Mouse (Mus musculus): ENCODE measurements at regions not wholly inside any gene's neighbourhood (a gene's known extent, or its start where the extent isn't known, plus 50 kb on each side); places are given as distances from the start of the nearest gene placed in this dataset.

DNA sequence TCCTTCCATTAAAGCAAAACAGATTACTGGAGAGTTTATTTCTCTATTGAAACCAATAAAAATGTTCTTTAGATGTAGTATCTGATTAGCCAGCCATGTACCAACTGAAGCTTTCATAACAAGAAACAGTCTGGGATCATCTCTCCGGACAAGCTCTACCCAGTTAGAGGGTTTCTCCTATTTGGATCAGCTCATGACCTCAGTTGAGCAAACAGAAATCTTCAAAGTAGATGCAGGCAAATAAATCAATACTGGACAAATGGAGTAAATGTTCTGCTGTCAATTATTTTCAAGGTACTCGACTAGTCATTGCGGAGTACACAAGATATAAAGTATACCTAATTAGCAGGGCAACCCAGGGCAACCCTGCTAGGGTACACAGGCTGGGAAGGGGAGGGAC, 67.4 kb downstream of the Avpr1a start:
- Histone ChIP-seq H3K4me2 (ENCODE audit: low read depth, low read length) (no peak overlapping the region), H3K27ac (ENCODE audit: low read length) (no peak overlapping the region), H3K4me1 (ENCODE audit: control insufficient read depth, insufficient read depth, low read length) (no peaks in the 10 kb centered on the region), H3K4me3 (ENCODE audit: low read length) (no peak overlapping the region), H3K9me3 (ENCODE audit: control insufficient read depth, low read length) (no peaks in the 10 kb centered on the region), H3K9ac (ENCODE audit: low read depth, low read length) (no peak overlapping the region), H3K36me3 (ENCODE audit: control insufficient read depth, insufficient read depth, low read length) (no peaks in the 10 kb centered on the region), H3K27me3 (replicated peaks; ENCODE audit: control insufficient read depth, insufficient read depth, low read length) (no peaks in the 10 kb centered on the region)
- no peak for ATAC-seq
- WGBS, result 77% methylated on average over 3 of the region's 3 CpGs

DNA sequence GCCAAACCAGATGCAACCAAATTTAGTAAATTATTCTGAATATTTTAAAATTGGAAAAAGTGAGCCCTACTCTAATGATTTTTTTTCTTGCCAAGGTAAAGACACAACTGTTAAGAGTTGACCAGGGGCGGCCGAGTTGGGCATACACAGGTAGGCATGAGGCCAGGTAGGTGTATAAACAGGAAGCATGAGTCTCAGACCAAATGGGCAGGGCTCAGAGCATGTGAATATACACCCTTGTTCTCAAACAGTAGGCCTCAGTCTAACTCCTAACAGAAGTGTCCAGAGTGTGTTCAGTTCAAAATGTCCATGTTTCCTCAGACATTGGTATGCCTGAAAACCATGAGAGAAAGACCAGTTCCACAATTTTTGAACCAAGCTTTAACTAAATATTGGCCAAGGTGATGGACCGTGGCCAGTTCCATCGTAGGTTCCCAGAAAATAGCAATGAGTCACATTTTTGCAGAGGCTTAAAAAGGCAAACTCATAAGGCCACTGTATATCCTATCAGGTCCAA, 71.0 kb downstream of the Avpr1a start:
- Histone ChIP-seq H3K36me3 (ENCODE audit: control insufficient read depth, insufficient read depth, low read length) (no peaks in the 10 kb centered on the region), H3K4me1 (ENCODE audit: control insufficient read depth, insufficient read depth, low read length) (no peaks in the 10 kb centered on the region), H3K4me2 (ENCODE audit: low read depth, low read length) (no peak overlapping the region), H3K27ac (ENCODE audit: low read length) (no peak overlapping the region), H3K9me3 (ENCODE audit: control insufficient read depth, low read length) (no peaks in the 10 kb centered on the region), H3K9ac (ENCODE audit: low read depth, low read length) (no peak overlapping the region), H3K4me3 (ENCODE audit: low read length) (no peak overlapping the region), H3K27me3 (replicated peaks; ENCODE audit: control insufficient read depth, insufficient read depth, low read length) (no peaks in the 10 kb centered on the region)
- no peak for ATAC-seq
- 94% methylated on average over 4 of the region's 4 CpGs for WGBS

DNA sequence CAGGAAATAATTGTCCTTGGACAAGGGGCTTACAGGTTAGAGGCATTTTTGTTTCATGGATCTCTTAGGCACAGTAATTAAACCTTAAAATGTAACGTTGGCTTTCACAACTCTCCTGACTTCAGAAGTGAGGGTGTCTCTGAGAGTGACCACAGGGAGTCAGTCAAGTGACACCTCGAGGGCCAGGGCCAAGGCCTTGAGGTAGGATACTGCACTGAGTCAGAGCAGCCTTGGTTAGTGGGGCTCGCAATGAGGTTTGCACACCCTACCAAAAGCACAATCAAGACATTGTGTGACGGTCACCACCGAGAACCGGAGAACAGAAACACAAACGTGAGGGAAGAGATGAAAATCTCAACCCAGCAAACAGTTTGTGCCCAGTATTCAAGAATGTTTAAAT, 71.7 kb downstream of the Avpr1a start:
- no peaks in the 10 kb centered on the region for H3K27me3 ChIP-seq (replicated peaks; ENCODE audit: control insufficient read depth, insufficient read depth, low read length)
- H3K9ac ChIP-seq (ENCODE audit: low read depth, low read length), result no peak overlapping the region
- no peak overlapping the region for H3K4me3 ChIP-seq (ENCODE audit: low read length)
- 89% methylated on average over 7 of the region's 7 CpGs for WGBS
- no peaks in the 10 kb centered on the region for H3K4me1 ChIP-seq (ENCODE audit: control insufficient read depth, insufficient read depth, low read length)
- H3K36me3 ChIP-seq (ENCODE audit: control insufficient read depth, insufficient read depth, low read length), result no peaks in the 10 kb centered on the region
- no peak overlapping the region for H3K4me2 ChIP-seq (ENCODE audit: low read depth, low read length)
- ATAC-seq, result no peak
- H3K9me3 ChIP-seq (ENCODE audit: control insufficient read depth, low read length), result no peaks in the 10 kb centered on the region
- no peak overlapping the region for H3K27ac ChIP-seq (ENCODE audit: low read length)

- 57% methylated on average over 3 of the region's 3 CpGs for WGBS
- Histone ChIP-seq H3K4me2 (ENCODE audit: low read depth, low read length) (no peak overlapping the region), H3K4me3 (ENCODE audit: low read length) (no peak overlapping the region), H3K27me3 (replicated peaks; ENCODE audit: control insufficient read depth, insufficient read depth, low read length) (no peaks in the 10 kb centered on the region), H3K36me3 (ENCODE audit: control insufficient read depth, insufficient read depth, low read length) (no peaks in the 10 kb centered on the region), H3K27ac (ENCODE audit: low read length) (no peak overlapping the region), H3K4me1 (ENCODE audit: control insufficient read depth, insufficient read depth, low read length) (no peaks in the 10 kb centered on the region), H3K9me3 (ENCODE audit: control insufficient read depth, low read length) (no peaks in the 10 kb centered on the region), H3K9ac (ENCODE audit: low read depth, low read length) (no peak overlapping the region)
- no peak for ATAC-seq
Measured at GRCm38 (mm10) chr10:122522631-122523030, 74.3 kb downstream of the Avpr1a start.

GRCm38 (mm10) chr10:122525360-122525759, 77.1 kb downstream of the Avpr1a start:
- Histone ChIP-seq H3K27ac (ENCODE audit: low read length) (no peak overlapping the region), H3K9me3 (ENCODE audit: control insufficient read depth, low read length) (no peaks in the 10 kb centered on the region), H3K9ac (ENCODE audit: low read depth, low read length) (no peak overlapping the region), H3K4me1 (ENCODE audit: control insufficient read depth, insufficient read depth, low read length) (no peaks in the 10 kb centered on the region), H3K4me2 (ENCODE audit: low read depth, low read length) (no peak overlapping the region), H3K27me3 (replicated peaks; ENCODE audit: control insufficient read depth, insufficient read depth, low read length) (no peaks in the 10 kb centered on the region), H3K36me3 (ENCODE audit: control insufficient read depth, insufficient read depth, low read length) (no peaks in the 10 kb centered on the region), H3K4me3 (ENCODE audit: low read length) (no peak overlapping the region)
- no peak for ATAC-seq
- 74% methylated on average over 7 of the region's 7 CpGs for WGBS

- Histone ChIP-seq H3K4me1 (ENCODE audit: control insufficient read depth, insufficient read depth, low read length) (no peaks in the 10 kb centered on the region), H3K36me3 (ENCODE audit: control insufficient read depth, insufficient read depth, low read length) (no peaks in the 10 kb centered on the region), H3K9me3 (ENCODE audit: control insufficient read depth, low read length) (no peaks in the 10 kb centered on the region), H3K27ac (ENCODE audit: low read length) (no peak overlapping the region), H3K4me3 (ENCODE audit: low read length) (no peak overlapping the region), H3K4me2 (ENCODE audit: low read depth, low read length) (no peak overlapping the region), H3K9ac (ENCODE audit: low read depth, low read length) (no peak overlapping the region), H3K27me3 (replicated peaks; ENCODE audit: control insufficient read depth, insufficient read depth, low read length) (no peaks in the 10 kb centered on the region)
- 76% methylated on average over 6 of the region's 6 CpGs for WGBS
- ATAC-seq, result no peak
Measured at GRCm38 (mm10) chr10:122525807-122526206, 77.5 kb downstream of the Avpr1a start.

DNA sequence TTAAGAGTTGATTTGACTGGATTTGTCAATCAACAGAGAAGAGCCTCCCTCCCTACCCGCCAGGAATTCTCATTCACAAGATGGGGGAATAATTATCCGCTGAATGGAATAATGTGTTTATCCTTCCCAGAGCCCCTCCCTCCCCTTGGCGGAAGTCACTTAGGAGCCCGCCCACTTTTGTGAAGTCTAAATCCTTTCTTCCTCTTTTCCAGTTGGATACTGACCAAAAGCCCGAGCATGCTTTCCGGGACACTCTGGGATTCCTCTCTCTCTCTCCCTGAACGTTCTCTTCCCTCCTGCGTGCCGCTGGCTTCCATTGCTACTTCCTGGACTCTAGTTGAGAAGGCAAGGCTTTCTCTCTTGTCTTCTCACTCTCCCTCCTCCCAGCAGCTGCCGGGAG, 79.9 kb downstream of the Avpr1a start:
- no peak for ATAC-seq

DNA sequence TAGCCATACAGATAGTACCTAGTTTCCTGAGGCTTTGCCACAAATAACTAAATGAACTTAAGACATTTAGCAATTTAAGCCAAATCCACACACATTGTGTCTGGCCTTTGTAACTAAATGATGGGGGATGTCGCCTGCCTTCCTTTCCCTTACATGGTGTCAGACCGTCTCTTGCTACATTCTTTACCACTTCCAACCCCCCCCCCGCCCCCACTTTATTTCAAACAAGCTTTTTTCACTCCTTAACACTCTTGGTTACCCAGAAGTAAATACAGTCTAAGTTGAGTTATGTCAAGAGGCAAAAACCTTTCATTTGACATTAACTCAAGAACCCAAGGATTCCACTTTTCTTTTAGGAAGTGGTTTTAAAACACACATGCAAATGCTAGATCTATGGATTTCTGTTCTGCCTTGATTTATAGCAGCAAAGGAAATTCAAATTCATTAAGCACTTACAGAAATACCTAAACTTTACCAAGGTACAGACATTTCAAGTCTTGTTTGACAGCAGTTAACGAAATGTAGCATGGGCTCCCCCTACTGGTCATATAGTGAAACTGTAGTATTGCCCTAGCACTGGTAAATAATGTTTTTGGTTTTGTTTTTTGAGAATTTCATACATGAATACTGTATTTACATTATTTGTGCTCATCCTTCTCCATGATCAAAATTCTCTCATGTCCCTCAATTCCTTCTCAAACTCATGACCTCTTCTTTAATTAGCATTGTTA, 80.8 kb downstream of the Avpr1a start:
- ATAC-seq, result no peak
- 30% methylated on average over 4 of the region's 4 CpGs for WGBS

More for the DNA sequence above, 79.9 kb downstream of the Avpr1a start:
- Histone ChIP-seq H3K9ac (ENCODE audit: low read depth, low read length) (no peak overlapping the region), H3K36me3 (ENCODE audit: control insufficient read depth, insufficient read depth, low read length) (no peaks in the 10 kb centered on the region), H3K4me3 (ENCODE audit: low read length) (no peak overlapping the region), H3K9me3 (ENCODE audit: control insufficient read depth, low read length) (no peaks in the 10 kb centered on the region), H3K27me3 (replicated peaks; ENCODE audit: control insufficient read depth, insufficient read depth, low read length) (no peaks in the 10 kb centered on the region), H3K4me2 (ENCODE audit: low read depth, low read length) (no peak overlapping the region), H3K27ac (ENCODE audit: low read length) (no peak overlapping the region), H3K4me1 (ENCODE audit: control insufficient read depth, insufficient read depth, low read length) (no peaks in the 10 kb centered on the region)
- WGBS, result 72% methylated on average over 10 of the region's 10 CpGs

GRCm38 (mm10) chr10:122534714-122535113, 86.4 kb downstream of the Avpr1a start:
- no peak for ATAC-seq
- Histone ChIP-seq H3K9ac (ENCODE audit: low read depth, low read length) (no peak overlapping the region), H3K4me1 (ENCODE audit: control insufficient read depth, insufficient read depth, low read length) (no peaks in the 10 kb centered on the region), H3K27ac (ENCODE audit: low read length) (no peak overlapping the region), H3K36me3 (ENCODE audit: control insufficient read depth, insufficient read depth, low read length) (no peaks in the 10 kb centered on the region), H3K27me3 (replicated peaks; ENCODE audit: control insufficient read depth, insufficient read depth, low read length) (no peaks in the 10 kb centered on the region), H3K4me2 (ENCODE audit: low read depth, low read length) (no peak overlapping the region), H3K4me3 (ENCODE audit: low read length) (no peak overlapping the region), H3K9me3 (ENCODE audit: control insufficient read depth, low read length) (no peaks in the 10 kb centered on the region)
- 79% methylated on average over 5 of the region's 5 CpGs for WGBS

More for the DNA sequence above, 80.8 kb downstream of the Avpr1a start:
- no peaks in the 10 kb centered on the region for H3K9me3 ChIP-seq (ENCODE audit: control insufficient read depth, low read length)
- no peaks in the 10 kb centered on the region for H3K36me3 ChIP-seq (ENCODE audit: control insufficient read depth, insufficient read depth, low read length)
- no peaks in the 10 kb centered on the region for H3K27me3 ChIP-seq (replicated peaks; ENCODE audit: control insufficient read depth, insufficient read depth, low read length)
- H3K4me1 ChIP-seq (ENCODE audit: control insufficient read depth, insufficient read depth, low read length), result no peaks in the 10 kb centered on the region
- no peak overlapping the region for H3K9ac ChIP-seq (ENCODE audit: low read depth, low read length)
- no peak overlapping the region for H3K4me2 ChIP-seq (ENCODE audit: low read depth, low read length)
- no peak overlapping the region for H3K4me3 ChIP-seq (ENCODE audit: low read length)
- H3K27ac ChIP-seq (ENCODE audit: low read length), result no peak overlapping the region

GRCm38 (mm10) chr10:122535137-122535536, 86.8 kb downstream of the Avpr1a start:
- no peaks in the 10 kb centered on the region for H3K9me3 ChIP-seq (ENCODE audit: control insufficient read depth, low read length)
- 52% methylated on average over 5 of the region's 5 CpGs for WGBS
- H3K27me3 ChIP-seq (replicated peaks; ENCODE audit: control insufficient read depth, insufficient read depth, low read length), result no peaks in the 10 kb centered on the region
- H3K27ac ChIP-seq (ENCODE audit: low read length), result no peak overlapping the region
- no peak overlapping the region for H3K4me3 ChIP-seq (ENCODE audit: low read length)
- H3K36me3 ChIP-seq (ENCODE audit: control insufficient read depth, insufficient read depth, low read length), result no peaks in the 10 kb centered on the region
- H3K4me2 ChIP-seq (ENCODE audit: low read depth, low read length), result no peak overlapping the region
- no peak overlapping the region for H3K9ac ChIP-seq (ENCODE audit: low read depth, low read length)
- no peak for ATAC-seq
- no peaks in the 10 kb centered on the region for H3K4me1 ChIP-seq (ENCODE audit: control insufficient read depth, insufficient read depth, low read length)

All from intestine, embryonic 16.5 days (tissue).